Mouse (Mus musculus) retina, postnatal 1 day (tissue): Measurements from ENCODE around the gene B3gnt8.
A peak's percentile ranks its signal among the peaks of the same experiment; 100 is the strongest.
"Not testable (repeated sequence)": the region's sequence is repeated elsewhere in the genome, so short reads cannot be mapped to it uniquely, and the experiment has no call there.

ENCODE experiments used
- DNase-seq: peaks from one replicate; pipeline ENCODE4 v3.0.0-alpha.2; 2012

The B3gnt8 gene

GRCm38 (mm10) chr7:25626509-25627430 lies at the start of gene B3gnt8:
Gene B3gnt8 (plus strand): TSS chr7:25626654.
- no peak for DNase-seq

DNA sequence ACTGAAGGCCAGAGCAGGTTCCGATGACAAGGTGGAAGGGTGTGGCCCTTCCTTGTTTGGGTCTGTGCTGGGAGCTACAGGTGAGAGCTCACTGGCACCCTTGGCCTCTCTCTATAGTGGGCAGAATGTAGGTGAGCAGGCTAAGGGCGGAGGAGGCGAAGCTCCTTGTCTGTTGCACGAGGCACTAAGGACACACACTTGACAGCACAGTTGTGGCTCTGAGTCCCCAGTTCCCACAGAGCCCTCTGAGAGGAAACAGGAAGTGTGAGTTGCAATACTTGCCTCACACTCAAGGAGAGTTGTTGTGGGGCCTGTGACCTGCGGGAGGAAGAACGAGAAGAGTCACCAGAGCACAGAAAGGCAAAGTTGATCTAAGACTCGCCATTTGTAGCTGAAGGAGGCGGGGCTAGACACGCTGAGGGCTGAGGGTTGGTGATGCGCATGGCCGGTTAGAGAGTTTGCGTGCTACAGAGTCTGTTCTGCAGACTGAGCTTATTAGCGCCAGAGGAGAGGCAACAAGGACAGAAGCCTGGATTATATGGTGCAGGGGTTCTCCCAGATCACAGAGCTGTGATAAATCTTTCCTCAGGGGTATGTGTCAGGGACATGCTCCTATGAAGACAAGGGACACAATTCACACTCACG lies 49.5 kb upstream of the B3gnt8 start:
- not testable (repeated sequence) for DNase-seq

GRCm38 (mm10) chr7:25579441-25579840 lies 47.0 kb upstream of the B3gnt8 start:
- no peak for DNase-seq

- no peak for DNase-seq
These were observed 44.1 kb upstream of the B3gnt8 start for GRCm38 (mm10) chr7:25582301-25582810.

GRCm38 (mm10) chr7:25584651-25585050 lies 41.8 kb upstream of the B3gnt8 start:
- DNase-seq: no peak

GRCm38 (mm10) chr7:25585351-25586204 lies 40.9 kb upstream of the B3gnt8 start:
- DNase-seq: no peak

GRCm38 (mm10) chr7:25591226-25591625 lies 35.2 kb upstream of the B3gnt8 start:
- DNase-seq: no peak

DNA sequence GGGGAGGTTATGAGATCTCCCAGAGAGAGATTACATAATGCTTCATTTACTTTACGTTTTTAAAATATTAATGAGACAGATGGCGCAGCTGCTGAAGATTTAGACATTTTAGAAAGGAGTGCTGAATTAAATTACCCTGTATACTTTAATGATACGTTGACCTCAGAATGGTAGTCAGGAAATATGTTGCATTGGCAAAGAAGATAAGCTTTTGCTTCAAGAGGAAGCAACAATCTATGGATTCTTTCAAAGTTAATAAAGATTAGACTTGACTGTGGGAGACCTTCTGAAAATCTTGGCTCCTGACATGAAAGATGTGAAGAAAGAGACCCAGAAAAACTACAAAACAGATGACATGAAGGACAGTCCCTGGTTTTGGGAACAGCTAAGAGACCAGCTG lies 32.6 kb upstream of the B3gnt8 start:
- no peak for DNase-seq

DNA sequence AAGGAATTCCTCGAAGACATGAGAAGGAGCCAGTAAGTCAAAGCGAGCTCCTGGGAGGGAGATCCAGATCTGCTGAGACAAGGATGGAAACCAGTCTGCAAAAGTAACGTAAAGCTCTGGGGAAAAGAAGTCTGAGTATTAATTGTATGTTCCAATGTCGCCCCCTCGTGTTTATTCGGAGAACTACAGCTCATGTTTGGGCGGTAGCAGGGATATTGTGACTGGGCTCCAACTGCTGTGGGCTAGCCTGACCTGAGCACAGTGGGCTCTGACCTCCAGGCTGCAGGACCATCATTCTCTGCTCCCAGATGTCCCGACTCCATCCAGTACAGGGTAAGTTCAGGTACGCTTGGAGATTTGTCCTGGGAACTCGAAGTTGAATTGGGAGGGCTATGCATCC lies 26.8 kb upstream of the B3gnt8 start:
- peak; percentile 83 for DNase-seq

GRCm38 (mm10) chr7:25600666-25601065 lies 25.8 kb upstream of the B3gnt8 start:
- no peak for DNase-seq

GRCm38 (mm10) chr7:25601346-25601745 lies 25.1 kb upstream of the B3gnt8 start:
- no peak for DNase-seq

DNA sequence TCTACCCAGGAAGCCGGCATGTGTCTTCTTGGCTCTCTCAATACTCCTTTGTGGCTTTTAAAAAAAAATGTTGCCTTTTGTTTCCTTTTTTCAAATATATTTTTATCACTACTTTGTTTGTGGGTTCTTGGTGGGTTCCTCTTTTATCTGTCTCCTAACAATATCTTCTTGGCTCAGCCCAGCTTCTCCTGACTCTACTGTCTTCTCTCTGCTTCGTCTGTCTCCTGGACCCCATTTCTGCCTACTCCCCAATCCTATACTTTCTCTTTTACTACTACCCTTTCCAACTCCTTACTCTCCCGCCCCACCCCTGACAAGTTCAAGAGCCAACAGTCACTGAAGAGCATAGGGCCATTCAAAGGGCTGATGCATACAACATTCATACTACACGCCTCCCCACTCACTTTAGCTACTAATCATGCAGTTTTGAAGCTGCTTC lies 19.8 kb upstream of the B3gnt8 start:
- DNase-seq: no peak

GRCm38 (mm10) chr7:25607196-25607595 lies 19.3 kb upstream of the B3gnt8 start:
- DNase-seq: no peak

DNA sequence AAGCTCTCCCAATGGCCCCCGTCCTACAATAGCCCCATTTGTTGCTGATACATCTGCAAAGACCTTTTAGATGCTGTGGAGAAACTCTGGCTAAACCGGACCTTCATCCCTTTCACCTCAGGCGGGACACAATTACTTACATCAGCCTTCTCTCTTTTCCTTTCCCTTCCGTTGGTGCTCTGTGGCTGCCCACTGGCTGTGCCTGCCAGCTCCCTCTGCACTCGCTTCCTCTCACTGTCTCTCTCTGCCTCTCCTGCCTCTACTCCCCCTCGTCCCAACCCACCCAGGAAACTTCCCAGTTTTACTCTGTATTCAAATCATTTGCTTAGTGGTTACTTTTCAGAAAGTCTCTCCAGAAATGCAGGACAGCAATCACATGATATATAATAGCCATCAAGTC lies 16.4 kb upstream of the B3gnt8 start:
- no peak for DNase-seq

GRCm38 (mm10) chr7:25611501-25611900 lies 15.0 kb upstream of the B3gnt8 start:
- no peak for DNase-seq

DNA sequence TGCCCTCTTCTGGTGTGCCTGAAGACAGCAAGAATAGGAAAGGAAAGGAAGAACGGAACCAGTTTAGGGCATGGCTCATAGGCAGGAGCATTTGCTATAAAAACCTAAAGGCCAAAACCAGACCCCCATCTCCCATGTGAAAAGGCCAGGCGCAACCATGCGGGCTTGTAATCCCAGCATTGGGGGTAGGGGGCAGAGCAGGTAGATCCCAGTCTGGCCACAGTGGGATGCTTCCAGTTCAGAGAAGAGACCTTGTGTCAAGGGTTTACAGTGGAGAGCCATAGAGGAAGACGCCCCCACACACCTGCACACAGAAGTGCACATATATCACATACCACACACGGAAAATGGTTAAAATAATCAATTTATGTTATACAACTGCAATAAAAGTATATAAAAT lies 12.4 kb upstream of the B3gnt8 start:
- DNase-seq: no peak

DNA sequence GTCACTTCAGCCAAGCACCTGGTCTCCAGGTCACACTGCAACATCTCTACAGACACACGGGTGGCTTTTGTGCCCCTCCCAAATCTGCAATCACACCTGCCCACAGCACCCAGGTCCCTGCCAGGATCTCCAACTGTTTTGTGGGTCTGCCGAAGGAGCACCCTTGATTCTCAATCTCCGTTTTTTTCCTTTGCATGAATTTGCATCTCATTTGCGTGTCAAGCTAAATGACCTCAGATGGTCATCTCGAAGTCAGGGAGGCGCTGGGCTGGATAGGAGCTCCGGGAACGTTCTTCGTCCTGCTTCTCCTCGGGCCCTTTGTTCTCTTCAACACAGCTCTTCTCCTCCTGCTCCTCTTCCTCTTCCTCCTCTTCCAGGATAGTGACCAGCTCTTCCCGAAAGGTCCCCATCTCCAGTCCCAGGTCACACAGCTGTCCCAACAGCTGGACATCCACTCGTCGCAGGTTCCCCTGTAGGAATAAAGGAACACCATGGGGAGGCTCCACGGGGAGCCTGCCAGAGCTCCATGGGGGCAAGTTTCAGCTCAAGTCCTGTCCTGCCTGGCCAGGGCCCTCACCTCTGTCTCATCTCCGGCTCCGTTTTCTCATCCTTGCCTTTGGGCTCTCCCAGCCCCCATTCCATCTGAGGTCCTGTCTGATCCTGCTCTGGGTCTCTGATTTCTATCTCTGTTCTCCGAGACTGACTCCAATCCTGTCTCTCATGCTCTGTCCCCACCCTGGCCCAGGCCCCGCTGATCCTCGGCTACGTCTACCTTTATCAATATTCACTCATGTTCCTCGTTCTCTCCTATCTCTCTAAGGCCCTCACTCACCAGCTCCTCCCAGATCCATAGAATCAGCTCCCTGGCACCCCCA lies 11.4 kb upstream of the B3gnt8 start:
- no peak for DNase-seq

- DNase-seq: no peak
These were observed 10.8 kb upstream of the B3gnt8 start, which contains the start of gene Erich4 for GRCm38 (mm10) chr7:25615706-25616011. Gene Erich4 (minus strand): TSS chr7:25615892.

DNA sequence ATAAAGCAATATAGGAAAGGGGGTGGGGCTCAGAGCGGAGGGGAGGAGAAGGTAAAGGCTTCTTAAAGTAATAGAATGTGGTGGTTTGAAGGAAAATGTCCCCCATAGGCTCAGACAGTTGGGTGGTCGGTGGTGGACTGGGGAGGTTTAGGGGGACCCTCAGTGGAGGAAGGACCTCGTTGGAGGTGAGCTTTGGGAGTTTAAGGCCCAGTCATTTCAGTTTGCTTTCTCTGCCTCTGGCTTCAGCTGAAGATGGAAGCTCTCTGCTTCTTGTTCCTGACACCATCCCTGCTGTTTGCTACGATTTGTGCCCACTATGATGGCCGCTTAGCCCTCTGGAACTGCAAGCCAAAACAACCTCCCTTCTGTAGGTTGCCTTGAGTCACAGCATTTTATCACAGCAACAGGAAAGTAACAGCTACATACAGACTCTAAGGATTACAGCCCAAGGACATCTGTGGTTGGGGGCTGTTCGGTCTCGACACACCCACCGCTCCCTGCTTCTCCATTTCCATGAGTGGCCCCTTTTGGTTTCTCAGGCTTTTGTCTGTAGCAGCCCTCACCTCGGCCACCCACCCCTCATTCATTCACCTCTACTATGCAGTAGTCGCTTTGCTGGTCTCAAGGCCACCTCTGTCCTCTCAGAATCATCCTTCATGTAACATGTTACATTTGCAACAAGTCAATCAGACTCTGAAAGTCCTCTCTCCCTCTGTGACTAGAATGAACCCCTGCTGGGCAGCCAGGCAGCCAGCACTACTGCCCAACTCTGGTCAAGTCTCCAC lies 8.9 kb upstream of the B3gnt8 start:
- no peak for DNase-seq

- peak; percentile 94 for DNase-seq
These were observed 7.4 kb upstream of the B3gnt8 start, which contains the start of gene Dmac2 for GRCm38 (mm10) chr7:25618865-25619721. Gene Dmac2 (plus strand): TSS chr7:25619414.
